Mouse (Mus musculus) spleen, adult 2 months (tissue): ENCODE results near the gene Abhd6. TPM values are rescaled to one million over a fixed set of nuclear protein-coding genes. Genes with fewer than 3 reads are reported as not detected.

Experiments used
- DNase-seq, 2 experiments: peaks; one replicate each; pipeline versions ENCODE4 v3.0.0 to v3.0.0-alpha.2; 2012 to 2021; ENCODE audit warnings: low spot score in 2 of 2, low read depth in 1 of 2
- H3K27ac ChIP-seq: fragments of 200-500 bp; 2 replicates; pipeline ENCODE4 v1.5.1; 2012; ENCODE audit warnings: low read length, inconsistent platforms; ENCODE audit not compliant: insufficient read depth
- H3K27me3 ChIP-seq: fragments of 200-500 bp; 2 replicates; pipeline ENCODE4 v1.6.1; 2012; ENCODE audit warnings: mild to moderate bottlenecking, moderate library complexity, low read length, inconsistent platforms; ENCODE audit not compliant: control insufficient read depth, insufficient read depth
- H3K36me3 ChIP-seq: fragments of 200-500 bp; 2 replicates; pipeline ENCODE4 v1.6.1; 2012; ENCODE audit warnings: mild to moderate bottlenecking, low read length, inconsistent platforms; ENCODE audit not compliant: control insufficient read depth, insufficient read depth
- H3K4me1 ChIP-seq: fragments of 200-500 bp; 2 replicates; pipeline ENCODE4 v1.6.1; 2011; ENCODE audit warnings: inconsistent platforms; ENCODE audit not compliant: control insufficient read depth, insufficient read depth, insufficient read length
- H3K4me3 ChIP-seq: fragments of 200-500 bp; 2 replicates; pipeline ENCODE4 v1.5.1; 2011; ENCODE audit warnings: mild to moderate bottlenecking, inconsistent platforms; ENCODE audit not compliant: insufficient read depth, insufficient read length; ENCODE audit errors: extremely low read depth
- CTCF ChIP-seq: fragments of 200-500 bp; IDR thresholded peaks from 2 replicates; pipeline ENCODE4 v1.5.1; 2011; ENCODE audit warnings: mild to moderate bottlenecking, inconsistent platforms; ENCODE audit not compliant: insufficient read depth, insufficient read length, insufficient replicate concordance; ENCODE audit errors: extremely low read depth
- POLR2A ChIP-seq: fragments of 200-500 bp; IDR thresholded peaks from 2 replicates; pipeline ENCODE4 v1.6.1; 2011; ENCODE audit warnings: low read depth, low read length, inconsistent platforms
- WGBS: fragments of 180-500 bp; shearing (Covaris S2); methylation state at CpG from one replicate; pipeline ENCODE4 v1.1.7; 2018; 5-methylcytosine and 5-hydroxymethylcytosine counted together
- polyA plus RNA-seq: library from polyadenylated mRNA; depleted of rRNA; stranded (reverse); fragments of >200 nt; gene quantifications from 2 replicates; pipeline ENCODE4 v1.2.3, GENCODE M21; 2012

Gene Abhd6
- polyA plus RNA-seq, 1 experiment: 8.6 TPM

DNA sequence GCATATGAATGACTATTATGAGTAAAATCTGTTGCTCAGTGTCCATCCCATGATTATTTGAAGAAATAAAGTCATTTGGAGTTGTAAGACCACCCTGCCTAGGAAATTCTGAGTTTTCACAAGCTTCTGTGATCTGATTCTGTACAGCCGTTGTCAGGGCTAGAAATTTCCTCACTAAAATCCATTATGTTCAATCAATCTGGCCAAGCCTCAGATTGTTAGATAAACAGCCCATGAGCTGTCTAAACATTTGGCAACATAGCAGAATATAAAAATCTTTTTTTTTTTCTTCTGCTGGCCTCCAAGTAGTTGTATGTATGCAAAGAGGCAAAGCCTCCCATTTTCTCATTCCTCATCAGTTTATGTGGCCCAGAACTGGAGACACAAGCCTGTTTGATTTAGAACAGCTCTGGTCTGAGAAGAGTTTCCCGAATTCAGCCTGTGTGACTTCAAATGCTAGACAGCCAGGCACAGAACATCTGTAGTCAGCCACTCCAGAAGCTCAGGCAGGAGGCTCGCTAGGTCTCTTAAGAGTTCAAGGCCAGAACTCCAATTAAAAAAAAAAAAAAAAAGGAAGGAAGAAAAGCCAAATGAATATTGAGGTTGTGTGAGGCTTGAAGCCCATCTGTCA, 92.3 kb downstream of the Abhd6 start:
- DNase-seq: no peak
- Histone ChIP-seq H3K36me3 (peaks cover 8% of the 10 kb centered on the region), H3K27me3 (no peaks in the 10 kb centered on the region), H3K4me1 (peaks cover 8% of the 10 kb centered on the region; the same call in 1 of the 2 replicates), H3K4me3 (no peak overlapping the region), H3K27ac (no peak overlapping the region)
- 42% methylated on average over 3 of the region's 3 CpGs for WGBS
- TF ChIP-seq POLR2A: no peak
- no peak for TF ChIP-seq CTCF

DNA sequence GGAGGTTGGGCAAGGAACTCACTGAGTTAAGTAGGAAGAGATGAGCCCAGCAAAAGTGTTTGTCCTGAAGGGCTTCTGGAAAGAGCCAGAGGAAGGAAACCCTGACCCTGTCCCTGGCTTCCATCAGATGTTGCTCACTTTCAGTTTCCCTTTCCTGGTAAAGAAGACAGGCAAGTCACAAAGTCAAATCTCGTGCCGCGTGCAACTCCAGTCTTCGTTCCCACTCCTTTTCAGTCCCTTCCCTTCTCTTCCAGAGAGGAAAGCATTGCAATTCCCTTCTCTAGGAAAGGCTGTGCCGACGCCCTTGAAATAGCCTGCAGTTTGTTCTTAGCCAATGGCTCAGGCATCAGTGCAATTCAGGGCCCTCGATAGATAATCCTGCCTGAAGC, 92.9 kb downstream of the Abhd6 start:
- TF ChIP-seq POLR2A (no peak), CTCF (no peak)
- Histone ChIP-seq H3K27me3 (no peaks in the 10 kb centered on the region), H3K4me1 (peaks cover 8% of the 10 kb centered on the region; the same call in 1 of the 2 replicates), H3K4me3 (no peak overlapping the region), H3K27ac (peak overlapping the region; percentile 1; the same call in 1 of the 2 replicates), H3K36me3 (peaks cover 4% of the 10 kb centered on the region)
- WGBS: 37% methylated on average over 7 of the region's 7 CpGs
- no peak for DNase-seq

DNA sequence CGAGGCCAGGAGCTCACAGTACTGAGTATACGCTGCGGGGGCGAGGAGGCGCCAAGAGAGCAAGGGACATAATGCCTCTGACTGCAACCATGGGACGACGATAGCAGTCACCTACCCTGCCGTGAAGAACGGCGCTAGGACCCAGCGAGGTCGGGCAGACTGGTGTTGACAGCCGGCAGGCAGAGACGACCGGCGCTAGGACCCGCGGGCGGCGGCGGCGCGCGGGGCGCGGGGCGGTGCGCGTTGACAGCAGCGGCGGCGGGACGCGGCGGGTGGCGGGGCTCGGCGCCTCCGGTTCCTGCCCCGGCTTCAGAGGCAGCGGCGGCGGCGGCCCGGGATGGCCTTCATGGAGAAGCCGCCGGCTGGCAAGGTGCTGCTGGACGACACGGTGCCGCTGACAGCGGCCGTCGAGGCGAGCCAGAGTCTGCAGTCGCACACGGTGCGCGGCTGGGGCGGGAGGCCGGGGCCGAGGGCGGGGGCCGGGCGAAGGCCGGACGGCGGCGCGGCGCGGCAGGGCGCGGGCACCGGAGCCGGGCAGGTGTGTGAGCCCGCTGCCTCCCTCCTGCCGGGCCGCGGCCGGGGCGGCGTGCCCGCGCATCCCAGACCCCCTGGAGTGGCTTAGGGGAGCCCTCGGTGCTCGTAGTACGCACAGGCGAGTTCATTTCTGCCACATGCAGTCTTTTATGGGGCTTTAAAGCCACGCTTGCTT, 95.4 kb downstream of the Abhd6 start, which contains the start of gene Pxk:
Pxk (plus strand) TSS at position 234 of the 709 bp plus-strand sequence.
- peak; percentile 52 to 98 for DNase-seq
- H3K27me3 ChIP-seq: no peaks in the 10 kb centered on the region
- 1% methylated on average over 63 of the region's 89 CpGs for WGBS
- H3K4me3 ChIP-seq: peak within 1 kb of the TSS; percentile 85
- TF ChIP-seq POLR2A (peak; percentile 9; the same call in 1 of the 2 replicates), CTCF (no peak)
- H3K4me1 ChIP-seq: peaks cover 11% of the 10 kb centered on the region; the same call in 1 of the 2 replicates
- peaks cover 5% of the 10 kb centered on the region for H3K36me3 ChIP-seq
- H3K27ac ChIP-seq: peak within 1 kb of the TSS; percentile 93

DNA sequence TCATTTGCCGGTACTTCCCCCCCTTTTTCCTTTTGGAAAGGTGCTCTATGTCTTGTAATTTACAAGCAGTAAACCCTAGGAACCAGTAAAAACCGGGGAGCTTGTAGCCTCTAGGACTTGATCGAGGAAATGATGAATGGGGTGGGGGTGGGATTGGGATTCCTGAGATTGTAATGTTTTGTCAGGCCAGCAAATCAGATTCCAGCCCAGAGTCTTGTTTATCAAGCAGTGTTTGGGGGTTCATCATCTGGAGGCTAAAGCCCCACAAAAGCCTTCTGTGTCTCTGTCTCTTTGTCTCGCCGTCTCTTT, 95.9 kb downstream of the Abhd6 start:
- DNase-seq: no peak
- WGBS: 3% methylated on average over 5 of the region's 5 CpGs
- TF ChIP-seq CTCF (no peak), POLR2A (no peak)
- peaks cover 11% of the 10 kb centered on the region; the same call in 1 of the 2 replicates for H3K4me1 ChIP-seq
- H3K27me3 ChIP-seq: no peaks in the 10 kb centered on the region
- H3K36me3 ChIP-seq: peaks cover 5% of the 10 kb centered on the region
- peak overlapping the region; percentile 85 for H3K4me3 ChIP-seq
- peak overlapping the region; percentile 93 for H3K27ac ChIP-seq

DNA sequence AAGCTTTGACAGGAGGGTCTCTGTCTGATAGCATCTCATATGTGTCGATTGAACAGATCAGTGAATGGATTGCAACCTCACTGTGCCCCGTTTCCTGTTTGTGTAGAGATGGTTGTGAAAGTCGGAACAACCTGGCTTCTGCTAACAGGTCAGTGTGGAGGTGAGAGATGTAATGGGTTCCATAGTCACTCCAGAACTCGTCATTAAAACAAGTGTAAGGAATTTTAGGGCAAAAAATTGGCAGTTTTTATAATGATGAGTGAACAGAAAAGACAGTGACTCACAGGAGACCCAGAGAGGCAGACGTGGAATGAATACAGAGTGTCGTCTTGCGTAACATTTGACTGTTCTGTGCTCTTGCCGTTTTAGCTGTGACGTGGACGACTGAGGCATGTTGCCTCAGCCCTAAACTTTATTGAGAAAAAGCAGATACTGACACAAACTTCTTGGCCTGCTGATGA, 96.9 kb downstream of the Abhd6 start:
- DNase-seq: no peak
- Histone ChIP-seq H3K4me1 (peaks cover 11% of the 10 kb centered on the region; the same call in 1 of the 2 replicates), H3K27me3 (no peaks in the 10 kb centered on the region), H3K36me3 (peaks cover 5% of the 10 kb centered on the region), H3K27ac (peak overlapping the region; percentile 42), H3K4me3 (peak overlapping the region; percentile 44)
- 21% methylated on average over 10 of the region's 10 CpGs for WGBS
- TF ChIP-seq CTCF: no peak
- no peak for TF ChIP-seq POLR2A

DNA sequence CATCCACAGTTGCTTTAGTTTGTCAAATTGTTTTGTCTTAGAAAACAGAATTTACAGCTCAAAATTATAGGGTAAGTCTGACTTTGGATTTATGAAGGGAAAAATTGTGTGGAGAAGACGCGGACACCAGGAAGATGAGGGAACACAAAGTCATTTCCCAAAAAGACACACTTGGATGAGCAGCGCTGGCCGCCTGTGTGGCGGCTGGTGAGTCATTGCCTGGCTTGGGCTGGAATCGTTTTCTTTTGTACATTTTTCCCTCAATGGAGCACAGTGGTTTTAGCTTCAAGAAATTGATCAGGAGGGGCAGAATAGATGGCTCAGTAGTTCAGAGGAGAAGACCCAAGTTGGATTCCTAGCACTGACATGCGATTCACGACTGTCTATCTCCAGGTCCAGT, 99.2 kb downstream of the Abhd6 start:
- TF ChIP-seq POLR2A (no peak), CTCF (no peak)
- Histone ChIP-seq H3K27me3 (no peaks in the 10 kb centered on the region), H3K4me3 (no peak overlapping the region), H3K27ac (no peak overlapping the region), H3K4me1 (peaks cover 5% of the 10 kb centered on the region; the same call in 1 of the 2 replicates), H3K36me3 (peaks cover 11% of the 10 kb centered on the region)
- 88% methylated on average over 8 of the region's 8 CpGs for WGBS
- DNase-seq: no peak
